ENCODE assay signal across 8 mouse cellular contexts in the genomic region with DNA sequence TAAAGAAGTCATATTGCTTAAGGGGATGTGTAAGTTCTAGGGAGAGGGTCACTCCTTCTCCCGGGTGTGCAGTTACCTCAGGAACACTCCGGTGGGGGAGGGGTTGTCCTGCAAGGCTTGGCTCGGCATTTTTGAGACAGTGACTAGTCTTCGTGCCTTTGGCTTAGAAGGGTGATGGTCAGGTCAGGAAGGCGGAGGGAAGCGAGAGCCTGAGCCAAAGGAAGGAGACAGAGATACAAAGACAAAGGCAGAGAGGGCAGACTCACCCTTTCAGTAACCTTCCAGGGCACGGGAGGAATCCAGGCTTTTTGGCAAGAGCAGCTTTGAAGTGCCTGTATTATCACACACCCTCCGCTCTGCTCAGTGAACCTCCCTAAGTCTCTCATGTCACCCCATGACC. TPM values are rescaled to one million over a fixed set of nuclear protein-coding genes. Genes with fewer than 3 reads are reported as not detected.
DNase-seq lines count a peak whose midpoint lies in the region; ATAC-seq and TF ChIP-seq lines count a peak whose summit lies in the region.

No protein-coding gene starts in this region.

- peaks cover 26% of the 10 kb centered on the region for H3K4me1 ChIP-seq in heart, postnatal 0 days (ENCODE audit: control insufficient read depth, insufficient read depth)
- H3K4me1 ChIP-seq in limb, embryonic 13.5 days, result peaks cover 47% of the 10 kb centered on the region

- H3K4me2 ChIP-seq in heart, postnatal 0 days (ENCODE audit: low read depth, low read length), result no peak overlapping the region
- peak overlapping the region; percentile 95; the same call in 1 of the 2 replicates for H3K4me2 ChIP-seq in limb, embryonic 13.5 days (replicated peaks)

- peaks cover 4% of the 10 kb centered on the region; the same call in 1 of the 2 replicates for H3K36me3 ChIP-seq in heart, postnatal 0 days (replicated peaks; ENCODE audit: control insufficient read depth, insufficient read depth, low read length)
- H3K36me3 ChIP-seq in limb, embryonic 13.5 days, result peaks cover 11% of the 10 kb centered on the region

- no peaks in the 10 kb centered on the region for H3K9me3 ChIP-seq in heart, postnatal 0 days (replicated peaks; ENCODE audit: control insufficient read depth, low read length)
- H3K9me3 ChIP-seq in limb, embryonic 13.5 days, result no peaks in the 10 kb centered on the region

- WGBS in heart, postnatal 0 days, result 27% methylated on average over 8 of the region's 8 CpGs
- 47% methylated on average over 8 of the region's 8 CpGs for WGBS in limb, embryonic 13.5 days

- no peak for TF ChIP-seq CTCF in heart, postnatal 0 days (IDR thresholded peaks at IDR 0.05; ENCODE audit: low read depth)

- no peak overlapping the region for H3K4me3 ChIP-seq in heart, postnatal 0 days (ENCODE audit: low read depth, low read length)
- H3K4me3 ChIP-seq in limb, embryonic 13.5 days, result no peak overlapping the region

- ATAC-seq in heart, postnatal 0 days (ENCODE audit: insufficient read depth, low read depth), result no peak
- no peak for ATAC-seq in limb, embryonic 13.5 days (ENCODE audit: low FRiP score, low read depth)

- peak; percentile 44 for DNase-seq in embryo, embryonic 10 days (ENCODE audit: low spot score)
- DNase-seq in embryo, embryonic 9.5 days (ENCODE audit: extremely low spot score), result no peak
- DNase-seq in ES-CJ7 (ENCODE audit: low read depth, low spot score), result peak; percentile 52
- no peak for DNase-seq in heart, postnatal 0 days (ENCODE audit: low spot score)
- DNase-seq in cerebellum, adult 11-12 months, result no peak
- no peak for DNase-seq in cerebellum, adult 11 months
- DNase-seq in gastrocnemius, adult 8-10 months (ENCODE audit: low spot score in 2 of 2), result no peak

- H3K9ac ChIP-seq in heart, postnatal 0 days (replicated peaks; ENCODE audit: low read depth, low read length), result 0 out of 2 replicates have a peak overlapping the region, but pooled peaks have one; percentile 11
- peak overlapping the region; percentile 72 for H3K9ac ChIP-seq in limb, embryonic 13.5 days

- H3K27ac ChIP-seq in heart, postnatal 0 days (ENCODE audit: low read depth), result peak overlapping the region; percentile 91
- H3K27ac ChIP-seq in limb, embryonic 13.5 days, result peak overlapping the region; percentile 99

- no peak for TF ChIP-seq EP300 in heart, postnatal 0 days (IDR thresholded peaks at IDR 0.05; ENCODE audit: low read depth)

- no peaks in the 10 kb centered on the region for H3K27me3 ChIP-seq in heart, postnatal 0 days (ENCODE audit: control insufficient read depth, insufficient read depth, low read length)
- H3K27me3 ChIP-seq in limb, embryonic 13.5 days, result no peaks in the 10 kb centered on the region

RNA-seq across cellular contexts. Expression of gene Lgals1, which starts 1.4 kb away (rescaled TPM):
- total RNA-seq in heart, postnatal 0 days (2014; rRNA removed; ENCODE audit: low replicate concordance), result 460 and 709 TPM in 2 replicates
- 800 and 870 TPM in 2 replicates for polyA plus RNA-seq in heart, postnatal 0 days (2015; fragmentation: Nextera tagmentation; extraction: Ambion mirVana)
- polyA plus RNA-seq in limb, embryonic 13.5 days (2015; fragmentation: Nextera tagmentation; extraction: Ambion mirVana), result 1,866 and 1,947 TPM in 2 replicates
- 100 to 1,000 TPM; 214 to 406 (median 281) TPM for total RNA-seq in gastrocnemius, adult 8-10 months (2022)

RNA-seq across cellular contexts. Expression of gene Nol12, which starts 9.6 kb away (rescaled TPM):
- 3.4 TPM in 1 of 2 replicates, not detected in the other for total RNA-seq in heart, postnatal 0 days (2014; rRNA removed; ENCODE audit: low replicate concordance)
- polyA plus RNA-seq in heart, postnatal 0 days (2015; fragmentation: Nextera tagmentation; extraction: Ambion mirVana), result 23.3 TPM in 2 replicates
- polyA plus RNA-seq in limb, embryonic 13.5 days (2015; fragmentation: Nextera tagmentation; extraction: Ambion mirVana), result 55.7 and 60.0 TPM in 2 replicates
- 10 to 100 TPM; 24.0 to 31.2 (median 28.1) TPM for total RNA-seq in gastrocnemius, adult 8-10 months (2022)

RNA-seq across cellular contexts. Expression of gene Pdxp, which starts 11.4 kb away (rescaled TPM):
- 25.8 and 46.0 TPM in 2 replicates for total RNA-seq in heart, postnatal 0 days (2014; rRNA removed; ENCODE audit: low replicate concordance)
- polyA plus RNA-seq in heart, postnatal 0 days (2015; fragmentation: Nextera tagmentation; extraction: Ambion mirVana), result 7.7 and 8.3 TPM in 2 replicates
- 19.1 and 20.3 TPM in 2 replicates for polyA plus RNA-seq in limb, embryonic 13.5 days (2015; fragmentation: Nextera tagmentation; extraction: Ambion mirVana)
- total RNA-seq in gastrocnemius, adult 8-10 months (2022), result 1 to 10 TPM; 1.7 to 2.7 (median 2.1) TPM

RNA-seq across cellular contexts. Expression of gene Triobp, which starts 22.4 kb away (rescaled TPM):
- total RNA-seq in heart, postnatal 0 days (2014; rRNA removed; ENCODE audit: low replicate concordance), result 45.3 and 80.0 TPM in 2 replicates
- polyA plus RNA-seq in heart, postnatal 0 days (2015; fragmentation: Nextera tagmentation; extraction: Ambion mirVana), result 19.1 and 20.0 TPM in 2 replicates
- 42.0 and 50.2 TPM in 2 replicates for polyA plus RNA-seq in limb, embryonic 13.5 days (2015; fragmentation: Nextera tagmentation; extraction: Ambion mirVana)
- total RNA-seq in gastrocnemius, adult 8-10 months (2022), result 10 to 100 TPM; 38.3 to 69.6 (median 41.9) TPM

RNA-seq across cellular contexts. Expression of gene Sh3bp1, which starts 25.6 kb away (rescaled TPM):
- 9.8 and 11.7 TPM in 2 replicates for total RNA-seq in heart, postnatal 0 days (2014; rRNA removed; ENCODE audit: low replicate concordance)
- 6.4 and 7.0 TPM in 2 replicates for polyA plus RNA-seq in heart, postnatal 0 days (2015; fragmentation: Nextera tagmentation; extraction: Ambion mirVana)
- 43.7 and 51.3 TPM in 2 replicates for polyA plus RNA-seq in limb, embryonic 13.5 days (2015; fragmentation: Nextera tagmentation; extraction: Ambion mirVana)
- total RNA-seq in gastrocnemius, adult 8-10 months (2022), result 1 to 10 TPM in 2 of 4 experiments, under 1 TPM in 2; 0.80 to 1.7 (median 1.2) TPM

Comparison
In these comparisons a context has a peak if more than half of its experiments do, and no peak if none do; other contexts are left out.
1. DNase-seq: peak in embryo, embryonic 10 days (single experiment) and ES-CJ7 (single experiment); none in embryo, embryonic 9.5 days (single experiment), heart, postnatal 0 days (single experiment), cerebellum, adult 11-12 months (single experiment), cerebellum, adult 11 months (single experiment) and gastrocnemius, adult 8-10 months (0 of 2).